Mouse (Mus musculus) MEL (cell line): Measurements from ENCODE around the gene Naa40.

Experiments
- BHLHE40 ChIP-seq: IDR thresholded peaks from 2 replicates; pipeline ENCODE4 v1.6.1; 2012; ENCODE audit warnings: low read depth, mild to moderate bottlenecking, inconsistent platforms, low read length, improper control_type of control experiment, borderline replicate concordance
- CTCF ChIP-seq, 3 experiments: IDR thresholded peaks in 2 of 3; conservative IDR thresholded peaks in 1 of 3; 2 replicates each; pipeline ENCODE4 v1.5.1; 2011 to 2012; ENCODE audit warnings: low read length in 3 of 3, low read depth in 2 of 3, mild to moderate bottlenecking in 2 of 3, improper control_type of control experiment in 1 of 3, inconsistent platforms in 1 of 3, mixed read lengths in 1 of 3, moderate library complexity in 1 of 3; ENCODE audit not compliant: control insufficient read depth in 1 of 3, insufficient read depth in 1 of 3, poor library complexity in 1 of 3, severe bottlenecking in 1 of 3
- ETS1 ChIP-seq: IDR thresholded peaks from 2 replicates; pipeline ENCODE4 v1.6.1; 2012; ENCODE audit warnings: low read depth, mild to moderate bottlenecking, inconsistent platforms, low read length, improper control_type of control experiment, moderate library complexity
- GATA1 ChIP-seq: IDR thresholded peaks from 2 replicates; pipeline ENCODE4 v1.6.1; 2011; ENCODE audit warnings: low read depth, low read length, improper control_type of control experiment
- HCFC1 ChIP-seq: IDR thresholded peaks from 2 replicates; pipeline ENCODE4 v1.6.1; 2012; ENCODE audit warnings: low read depth, mild to moderate bottlenecking, inconsistent platforms, low read length, improper control_type of control experiment, moderate library complexity
- MAFK ChIP-seq: IDR thresholded peaks from 2 replicates; pipeline ENCODE4 v1.6.1; 2011; ENCODE audit warnings: low read depth, mild to moderate bottlenecking, low read length, improper control_type of control experiment, borderline replicate concordance
- MAZ ChIP-seq: IDR thresholded peaks from 2 replicates; pipeline ENCODE4 v1.6.1; 2012; ENCODE audit warnings: low read depth, mild to moderate bottlenecking, inconsistent platforms, low read length, improper control_type of control experiment
- POLR2A ChIP-seq, 2 experiments: IDR thresholded peaks; 2 replicates each; pipeline ENCODE4 v1.6.1; 2011 to 2012; ENCODE audit warnings: low read length in 2 of 2, mild to moderate bottlenecking in 2 of 2, control low read depth in 1 of 2, improper control_type of control experiment in 1 of 2, low read depth in 1 of 2, moderate library complexity in 1 of 2; ENCODE audit not compliant: control insufficient read depth in 1 of 2, insufficient read depth in 1 of 2, poor library complexity in 1 of 2
- SMC3 ChIP-seq: IDR thresholded peaks from 2 replicates; pipeline ENCODE4 v1.6.1; 2011; ENCODE audit warnings: low read depth, low read length, improper control_type of control experiment
- USF1 ChIP-seq: IDR thresholded peaks from 2 replicates; pipeline ENCODE4 v1.6.1; 2014; ENCODE audit warnings: low read depth, mild to moderate bottlenecking, inconsistent platforms, low read length, improper control_type of control experiment, moderate library complexity
- ZMIZ1 ChIP-seq: IDR thresholded peaks from 2 replicates; pipeline ENCODE4 v1.6.1; 2012; ENCODE audit warnings: low read depth, mild to moderate bottlenecking, inconsistent platforms, low read length, improper control_type of control experiment, moderate library complexity

- TF ChIP-seq CTCF (IDR thresholded peaks at IDR 0.05 in 2 of 3, conservative IDR thresholded peaks at IDR 0.05 in 1 of 3; ENCODE audit: control insufficient read depth in 1 of 3, insufficient read depth in 1 of 3, low read depth in 2 of 3, low read length in 3 of 3, poor library complexity in 1 of 3, severe bottlenecking in 1 of 3) (no peak), MAZ (no peak), GATA1 (no peak), BHLHE40 (no peak), SMC3 (no peak), ZMIZ1 (no peak), MAFK (no peak), ETS1 (no peak), HCFC1 (no peak), USF1 (no peak), POLR2A (IDR thresholded peaks at IDR 0.05; ENCODE audit: control insufficient read depth in 1 of 2, insufficient read depth in 1 of 2, low read depth in 1 of 2, low read length in 2 of 2, poor library complexity in 1 of 2) (no peak)
These were observed 48.4 kb downstream of the Naa40 start for GRCm38 (mm10) chr19:7192561-7192967.
